Mouse (Mus musculus) kidney, postnatal 4 days (tissue): ENCODE measurements around the gene Gm7849.
"Not testable (repeated sequence)": the region's sequence is repeated elsewhere in the genome, so short reads cannot be mapped to it uniquely, and the experiment has no call there.

ENCODE experiments used
- DNase-seq, 2 experiments: peaks; one replicate each; pipeline ENCODE4 v3.0.0; 2021; ENCODE audit warnings: mixed read lengths in 2 of 2

The Gm7849 gene

GRCm38 (mm10) chr8:21456460-21456859, at the start of gene Gm7849:
Gm7849 (minus strand) TSS chr8:21456560.
- DNase-seq, result not testable (repeated sequence)

GRCm38 (mm10) chr8:21427111-21427510, 29.2 kb downstream of the Gm7849 start, which contains the start of gene Defa36:
Defa36 (plus strand) TSS chr8:21427411.
- DNase-seq, result not testable (repeated sequence)
